Mouse (Mus musculus) forebrain, embryonic 14.5 days (tissue): ENCODE measurements around the gene Pcsk4. TPM values are rescaled to one million over a fixed set of nuclear protein-coding genes. Genes with fewer than 3 reads are reported as not detected.

ENCODE experiments used
- ATAC-seq: fragments of 200-750 bp; cut with Nextera tagmentation; 2 replicates; pipeline ENCODE4 v1.8.0; 2017; ENCODE audit warnings: mild to moderate bottlenecking, moderate library complexity
- DNase-seq: peaks from one replicate; pipeline ENCODE4 v3.0.0-alpha.2; 2015; ENCODE audit warnings: low spot score
- H3K27ac ChIP-seq: fragments of 300-500 bp; sonication (generic); 2 replicates; pipeline ENCODE4 v1.5.1; 2014; ENCODE audit warnings: low read depth, mild to moderate bottlenecking, control low read depth, low read length, moderate library complexity
- H3K27me3 ChIP-seq: fragments of 300-500 bp; sonication (generic); replicated peaks from 2 replicates; pipeline ENCODE4 v1.6.1; 2014; ENCODE audit warnings: low read length, control low read depth, mixed read lengths; ENCODE audit not compliant: control insufficient read depth, insufficient read depth
- H3K36me3 ChIP-seq: fragments of 300-500 bp; sonication (generic); 2 replicates; pipeline ENCODE4 v1.6.1; 2014; ENCODE audit warnings: low read length, control low read depth; ENCODE audit not compliant: control insufficient read depth, insufficient read depth
- H3K4me1 ChIP-seq: fragments of 300-500 bp; sonication (generic); 2 replicates; pipeline ENCODE4 v1.6.1; 2014; ENCODE audit warnings: antibody characterized with exemption, low read length, control low read depth; ENCODE audit not compliant: control insufficient read depth, insufficient read depth
- H3K4me2 ChIP-seq: fragments of 300-500 bp; sonication (generic); 2 replicates; pipeline ENCODE4 v1.6.1; 2014; ENCODE audit warnings: mild to moderate bottlenecking, control low read depth, low read length
- H3K4me3 ChIP-seq: fragments of 300-500 bp; sonication (generic); 2 replicates; pipeline ENCODE4 v1.5.1; 2014; ENCODE audit warnings: low read depth, low read length, control low read depth
- H3K9ac ChIP-seq: fragments of 300-500 bp; sonication (generic); 2 replicates; pipeline ENCODE4 v1.6.1; 2014; ENCODE audit warnings: mild to moderate bottlenecking, low read length, control low read depth, moderate library complexity
- H3K9me3 ChIP-seq: fragments of 300-500 bp; sonication (generic); replicated peaks from 2 replicates; pipeline ENCODE4 v1.6.1; 2016; ENCODE audit warnings: low read length, control low read depth, mixed read lengths; ENCODE audit not compliant: control insufficient read depth
- WGBS: fragments of 180-500 bp; shearing (Covaris S2); extraction: QIAGEN DNeasy Blood & Tissue Kit; methylation state at CpG from one replicate; pipeline ENCODE4 v1.1.7; 2014; 5-methylcytosine and 5-hydroxymethylcytosine counted together
- polyA plus RNA-seq: library from polyadenylated mRNA; unstranded; fragments of >200 nt; fragmentation: Nextera tagmentation; extraction: Ambion mirVana; gene quantifications from 2 replicates; pipeline ENCODE4 v1.2.1, GENCODE M21; 2014

The Pcsk4 gene
- polyA plus RNA-seq, 1 experiment from 2014 or later = 1.6 TPM

GRCm38 (mm10) chr10:80368392-80368791, 39.1 kb upstream of the Pcsk4 start:
- DNase-seq (no peak), ATAC-seq (no peak)
- Histone ChIP-seq H3K9me3 (no peaks in the 10 kb centered on the region), H3K4me1 (peaks cover 8% of the 10 kb centered on the region; the same call in 1 of the 2 replicates), H3K9ac (no peak overlapping the region), H3K4me2 (no peak overlapping the region), H3K36me3 (no peaks in the 10 kb centered on the region), H3K27me3 (no peaks in the 10 kb centered on the region), H3K27ac (no peak overlapping the region), H3K4me3 (no peak overlapping the region)
- WGBS = 89% methylated on average over 6 of the region's 6 CpGs

- H3K4me1 ChIP-seq = peaks cover 8% of the 10 kb centered on the region; the same call in 1 of the 2 replicates
- H3K4me2 ChIP-seq = no peak overlapping the region
- 52% methylated on average over 5 of the region's 5 CpGs for WGBS
- H3K36me3 ChIP-seq = no peaks in the 10 kb centered on the region
- H3K27me3 ChIP-seq = no peaks in the 10 kb centered on the region
- DNase-seq (no peak), ATAC-seq (no peak)
- H3K9me3 ChIP-seq = no peaks in the 10 kb centered on the region
- H3K27ac ChIP-seq = no peak overlapping the region
- H3K4me3 ChIP-seq = no peak overlapping the region
- H3K9ac ChIP-seq = no peak overlapping the region
Measured at GRCm38 (mm10) chr10:80367954-80368353, 38.7 kb upstream of the Pcsk4 start.

- ATAC-seq = no peak
- Histone ChIP-seq H3K27ac (no peak overlapping the region), H3K4me3 (no peak overlapping the region), H3K4me2 (no peak overlapping the region), H3K27me3 (no peaks in the 10 kb centered on the region), H3K4me1 (peaks cover 2% of the 10 kb centered on the region; the same call in 1 of the 2 replicates), H3K36me3 (no peaks in the 10 kb centered on the region), H3K9ac (no peak overlapping the region), H3K9me3 (no peaks in the 10 kb centered on the region)
- DNase-seq = no peak
- WGBS = 69% methylated on average over 6 of the region's 6 CpGs
Measured at GRCm38 (mm10) chr10:80365736-80366135, 36.4 kb upstream of the Pcsk4 start.

DNA sequence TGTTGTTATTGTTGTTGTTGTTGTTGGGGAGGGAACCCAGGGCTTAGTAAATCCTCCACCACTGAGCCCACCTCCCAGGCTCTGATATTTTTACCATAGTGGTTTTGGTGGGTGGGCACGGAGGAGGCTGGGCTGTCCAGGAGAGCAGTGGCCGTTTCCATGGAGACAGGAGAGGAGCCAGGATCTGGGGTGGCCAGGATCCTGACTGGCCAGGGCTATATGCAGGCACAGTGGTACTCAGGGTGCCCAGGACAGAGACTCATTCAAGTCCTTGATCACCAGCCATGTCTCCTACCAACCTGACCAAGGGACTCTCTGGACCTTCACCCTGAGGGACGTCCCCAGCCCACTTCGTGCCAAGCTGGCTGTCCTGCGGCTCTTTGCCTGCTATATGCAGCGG, 34.4 kb upstream of the Pcsk4 start:
- DNase-seq (no peak), ATAC-seq (no peak)
- Histone ChIP-seq H3K4me3 (no peak overlapping the region), H3K4me2 (no peak overlapping the region), H3K4me1 (peaks cover 2% of the 10 kb centered on the region; the same call in 1 of the 2 replicates), H3K27me3 (peaks cover 4% of the 10 kb centered on the region; the same call in 1 of the 2 replicates), H3K27ac (no peak overlapping the region), H3K36me3 (no peaks in the 10 kb centered on the region), H3K9me3 (no peaks in the 10 kb centered on the region), H3K9ac (no peak overlapping the region)
- WGBS = 32% methylated on average over 6 of the region's 6 CpGs

DNA sequence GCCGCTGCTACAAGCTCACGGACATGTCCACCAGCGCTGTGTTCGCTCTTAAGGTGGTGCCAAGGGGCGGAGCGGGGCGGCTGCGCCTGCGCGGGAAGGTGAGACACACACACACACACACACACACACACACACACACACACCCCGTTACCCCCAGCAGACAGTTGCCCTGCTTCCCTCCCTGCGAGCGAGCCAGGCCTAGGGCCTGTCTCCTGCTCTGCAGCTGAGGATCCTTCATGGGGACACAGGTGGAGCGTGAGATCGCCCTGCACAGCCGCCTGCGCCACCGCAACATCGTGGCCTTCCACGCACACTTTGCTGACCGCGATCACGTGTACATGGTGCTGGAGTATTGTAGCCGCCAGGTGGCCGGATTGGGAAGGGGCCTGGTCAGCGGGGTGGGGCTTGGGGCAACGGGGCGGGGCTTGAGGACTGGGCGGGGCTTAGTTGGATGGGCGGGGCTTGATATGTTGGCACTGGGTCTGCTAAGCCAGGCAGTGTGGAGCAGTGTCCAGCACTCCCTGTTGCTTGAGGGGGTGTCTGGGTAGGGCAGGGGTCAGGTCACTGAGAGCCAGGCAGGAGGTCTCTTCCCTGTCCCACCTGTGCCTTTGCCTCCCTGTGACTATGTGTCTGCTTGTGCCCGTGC, 28.8 kb upstream of the Pcsk4 start:
- H3K4me1 ChIP-seq = no peaks in the 10 kb centered on the region
- 6% methylated on average over 31 of the region's 31 CpGs for WGBS
- H3K4me2 ChIP-seq = peak overlapping the region; percentile 37
- H3K9me3 ChIP-seq = no peaks in the 10 kb centered on the region
- H3K9ac ChIP-seq = no peak overlapping the region
- peaks cover 57% of the 10 kb centered on the region for H3K27me3 ChIP-seq
- ATAC-seq = peak; percentile 43
- DNase-seq = no peak
- H3K36me3 ChIP-seq = no peaks in the 10 kb centered on the region
- H3K4me3 ChIP-seq = peak overlapping the region; percentile 15; the same call in 1 of the 2 replicates
- H3K27ac ChIP-seq = no peak overlapping the region

GRCm38 (mm10) chr10:80357336-80357735, 28.0 kb upstream of the Pcsk4 start:
- Histone ChIP-seq H3K27me3 (peaks cover 61% of the 10 kb centered on the region), H3K4me3 (0 out of 2 replicates have a peak overlapping the region, but pooled peaks have one; percentile 29), H3K27ac (no peak overlapping the region), H3K9ac (no peak overlapping the region), H3K4me2 (no peak overlapping the region), H3K36me3 (no peaks in the 10 kb centered on the region), H3K9me3 (no peaks in the 10 kb centered on the region), H3K4me1 (no peaks in the 10 kb centered on the region)
- ATAC-seq (no peak), DNase-seq (no peak)
- 41% methylated on average over 7 of the region's 7 CpGs for WGBS

- 0 out of 2 replicates have a peak, but pooled peaks have one; percentile 11 for ATAC-seq
- Histone ChIP-seq H3K9me3 (no peaks in the 10 kb centered on the region), H3K36me3 (no peaks in the 10 kb centered on the region), H3K4me3 (peak overlapping the region; percentile 29), H3K27ac (no peak overlapping the region), H3K9ac (peak overlapping the region; percentile 2; the same call in 1 of the 2 replicates), H3K4me2 (peak overlapping the region; percentile 51), H3K27me3 (peaks cover 67% of the 10 kb centered on the region), H3K4me1 (no peaks in the 10 kb centered on the region)
- no peak for DNase-seq
- 1% methylated on average over 34 of the region's 34 CpGs for WGBS
Measured at GRCm38 (mm10) chr10:80356737-80357136, 27.4 kb upstream of the Pcsk4 start.

DNA sequence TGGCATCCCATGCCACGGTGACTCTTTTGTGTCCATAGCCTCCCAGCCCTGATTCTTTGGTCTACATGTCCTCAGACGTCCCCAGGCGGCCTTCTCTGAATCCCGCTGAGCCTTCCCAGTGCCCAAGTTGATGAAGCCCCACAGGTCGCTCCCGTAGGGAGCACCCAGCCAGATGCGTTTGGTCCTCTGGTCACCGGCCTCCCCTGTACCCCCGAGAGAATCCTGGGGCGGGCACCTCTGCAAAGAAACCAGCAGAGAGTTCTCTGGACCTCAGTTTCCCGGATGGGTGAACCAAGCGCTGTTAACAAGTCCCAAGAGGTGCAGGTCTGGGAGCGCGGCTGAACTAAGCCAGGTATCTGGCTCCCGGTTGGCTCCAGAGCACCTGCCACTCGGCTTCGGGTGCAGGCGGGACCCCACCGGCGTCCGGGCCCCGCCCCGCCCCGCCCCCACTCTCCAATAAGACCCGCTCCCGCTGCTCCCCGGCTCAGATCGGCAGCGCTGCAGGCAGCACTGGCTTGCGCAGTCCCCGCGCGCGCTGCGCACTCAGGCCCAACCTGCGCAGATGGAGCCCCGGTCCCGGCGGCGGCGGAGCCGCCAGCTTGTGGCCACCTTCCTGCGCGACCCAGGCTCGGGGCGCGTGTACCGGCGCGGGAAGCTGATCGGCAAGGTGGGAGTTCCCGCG, 26.8 kb upstream of the Pcsk4 start, which contains the start of gene Plk5:
Plk5 (plus strand) TSS at position 459 of the 682 bp plus-strand sequence.
- H3K27ac ChIP-seq = no peak within 1 kb of the TSS
- no peaks in the 10 kb centered on the region for H3K4me1 ChIP-seq
- H3K27me3 ChIP-seq = peaks cover 69% of the 10 kb centered on the region
- WGBS = 1% methylated on average over 53 of the region's 53 CpGs
- H3K9me3 ChIP-seq = no peaks in the 10 kb centered on the region
- H3K36me3 ChIP-seq = no peaks in the 10 kb centered on the region
- ATAC-seq (no peak; the same call in 1 of the 2 replicates), DNase-seq (no peak)
- H3K4me3 ChIP-seq = peak within 1 kb of the TSS; percentile 29
- H3K9ac ChIP-seq = peak within 1 kb of the TSS; percentile 2; the same call in 1 of the 2 replicates
- peak within 1 kb of the TSS; percentile 51 for H3K4me2 ChIP-seq

GRCm38 (mm10) chr10:80355431-80355830, 26.1 kb upstream of the Pcsk4 start:
- WGBS = 5% methylated on average over 8 of the region's 9 CpGs
- H3K36me3 ChIP-seq = no peaks in the 10 kb centered on the region
- H3K27ac ChIP-seq = no peak overlapping the region
- H3K9me3 ChIP-seq = no peaks in the 10 kb centered on the region
- ATAC-seq (no peak), DNase-seq (no peak)
- H3K4me1 ChIP-seq = no peaks in the 10 kb centered on the region
- H3K4me3 ChIP-seq = no peak overlapping the region
- peaks cover 75% of the 10 kb centered on the region for H3K27me3 ChIP-seq
- no peak overlapping the region for H3K9ac ChIP-seq
- no peak overlapping the region for H3K4me2 ChIP-seq
